Mouse (Mus musculus): ENCODE results near the gene Serpine1. TPM values are rescaled to one million over a fixed set of nuclear protein-coding genes. Genes with fewer than 3 reads are reported as not detected.

Serpine1 gene
- total RNA-seq, 2 experiments from 2014 or later: 4.9 to 5.5 TPM

DNA sequence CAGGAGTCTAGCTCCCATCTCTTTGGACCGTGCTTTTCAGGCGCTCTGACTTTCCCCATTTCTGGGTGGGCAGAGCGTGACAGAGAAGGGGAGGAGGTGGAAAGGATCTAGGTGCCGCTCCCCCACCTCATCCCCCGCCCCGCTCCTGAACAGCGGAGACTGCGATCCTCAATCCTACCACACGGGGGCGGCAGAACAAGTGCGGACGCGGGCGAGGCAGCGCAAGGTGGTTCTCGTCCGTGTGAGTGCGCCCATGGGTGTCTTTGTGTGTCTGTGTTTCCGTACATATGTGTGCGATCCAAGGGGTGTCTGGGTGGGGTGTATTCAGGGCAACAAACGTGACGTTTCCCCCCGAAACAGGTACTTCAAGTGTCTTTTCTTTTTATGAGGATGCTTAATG lies 46.9 kb downstream of the Serpine1 start:
- peak; percentile 72 for DNase-seq (ENCODE audit: low spot score)

DNA sequence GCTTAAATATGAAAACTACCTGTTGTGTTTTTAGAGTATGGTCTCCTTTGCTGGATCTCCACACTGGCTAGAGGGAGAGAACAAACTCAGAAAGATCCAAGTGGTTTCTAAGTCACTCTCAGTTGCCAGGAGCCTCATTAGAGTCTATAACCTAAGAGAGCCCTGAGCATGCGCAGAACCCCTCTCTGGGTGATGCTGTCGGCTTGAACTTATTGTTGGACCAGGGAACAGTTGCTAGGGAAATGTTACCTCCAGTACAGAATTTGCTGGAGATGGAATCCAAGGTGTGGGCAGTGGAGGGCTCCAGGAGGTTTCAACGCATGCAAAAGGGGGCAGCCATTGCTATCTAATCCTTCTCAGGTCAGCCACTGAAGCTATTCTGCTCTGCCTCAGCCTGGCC lies 47.8 kb downstream of the Serpine1 start:
- no peak for DNase-seq (ENCODE audit: low spot score)

DNA sequence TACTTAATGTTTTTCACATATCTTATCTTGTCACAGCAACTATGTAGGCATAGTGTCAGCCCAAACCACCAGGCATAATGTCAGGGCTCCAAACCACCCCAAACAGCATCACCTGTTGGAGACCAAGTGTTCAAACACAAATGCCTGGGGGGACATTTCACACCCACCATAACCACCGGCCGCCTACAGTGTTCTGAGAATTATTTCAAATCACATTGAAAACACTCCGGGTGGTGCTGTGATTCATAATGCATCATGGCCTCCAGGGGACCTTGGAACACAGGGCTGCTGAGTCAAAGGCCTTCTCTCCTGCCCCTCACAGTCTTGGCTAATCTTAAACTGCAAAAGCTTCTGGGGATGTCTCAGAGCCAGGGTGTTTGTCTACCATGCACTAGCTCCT lies 56.2 kb downstream of the Serpine1 start:
- no peak for DNase-seq (ENCODE audit: low spot score)

DNA sequence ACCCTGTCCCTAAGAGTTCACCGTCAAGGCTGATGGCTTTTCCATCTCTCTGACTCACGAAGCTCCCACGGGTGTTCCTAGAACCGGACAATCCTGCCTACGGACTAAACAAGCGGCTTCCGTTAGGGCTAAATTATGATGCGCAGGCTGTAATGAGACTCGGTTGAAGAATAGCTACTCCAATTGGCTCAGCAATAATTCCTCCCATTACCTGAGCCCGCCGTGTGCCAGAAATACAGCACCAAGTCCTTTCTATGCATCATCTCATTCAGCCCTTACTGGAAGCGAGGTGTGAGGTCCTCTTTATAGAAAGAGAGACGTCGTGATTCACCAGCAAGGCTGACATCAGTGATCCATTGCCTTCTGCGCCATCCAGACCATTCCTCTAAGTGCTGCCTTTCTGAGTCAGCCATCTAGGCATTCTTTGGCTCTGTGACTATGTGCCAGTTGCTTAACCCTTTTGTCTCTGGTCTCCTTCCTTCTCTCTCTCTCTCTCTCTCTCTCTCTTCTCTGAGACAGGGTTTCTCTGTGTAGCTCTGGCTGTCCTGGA lies 59.6 kb downstream of the Serpine1 start:
- DNase-seq (ENCODE audit: low spot score): no peak

Other genes with a start within 250 kb of the Serpine1 start
- under 1 TPM; 0.31 to 0.75 TPM for gene Col26a1, start 189.1 kb downstream of the Serpine1 start, total RNA-seq (2021)
- 1 to 10 TPM; 4.4 to 5.3 TPM for gene Ift22, start 164.1 kb downstream of the Serpine1 start, total RNA-seq (2021)
- gene Fis1, start 119.0 kb downstream of the Serpine1 start, total RNA-seq (2021): 100 to 1,000 TPM; 173 to 186 TPM
- 1 to 10 TPM; 1.6 TPM for gene Cldn15, start 105.7 kb downstream of the Serpine1 start, total RNA-seq (2021)
- 10 to 100 TPM; 16.8 to 19.7 TPM for gene Plod3, start 85.2 kb downstream of the Serpine1 start, total RNA-seq (2021)
- 10 to 100 TPM; 73.3 to 76.9 TPM for gene Znhit1, start 84.2 kb downstream of the Serpine1 start, total RNA-seq (2021)
- gene Vgf, start 45.9 kb downstream of the Serpine1 start, total RNA-seq (2021): not detected
- 10 to 100 TPM; 14.0 to 17.1 TPM for gene Ap1s1, start 26.1 kb downstream of the Serpine1 start, total RNA-seq (2021)
- 1 to 10 TPM; 7.4 to 8.0 TPM for gene Trim56, start 43.9 kb upstream of the Serpine1 start, total RNA-seq (2021)
- not detected for gene Muc3, start 77.1 kb upstream of the Serpine1 start, total RNA-seq (2021)
- gene Muc3a, start 140.1 kb upstream of the Serpine1 start, total RNA-seq (2021): under 1 TPM; 0.11 to 0.12 TPM
- 10 to 100 TPM; 25.0 to 27.7 TPM for gene Ache, start 215.3 kb upstream of the Serpine1 start, total RNA-seq (2021)
- gene Ufsp1, start 222.4 kb upstream of the Serpine1 start, total RNA-seq (2021): 10 to 100 TPM; 19.1 to 20.8 TPM
- 10 to 100 TPM; 29.6 to 40.8 TPM for gene Srrt, start 235.4 kb upstream of the Serpine1 start, total RNA-seq (2021)
- 1 to 10 TPM; 2.2 to 4.4 TPM for gene Trip6, start 242.1 kb upstream of the Serpine1 start, total RNA-seq (2021)

All from gastrocnemius, adult 18-20 months (tissue).